ENCODE assay signal across 8 mouse cellular contexts in the genomic region with DNA sequence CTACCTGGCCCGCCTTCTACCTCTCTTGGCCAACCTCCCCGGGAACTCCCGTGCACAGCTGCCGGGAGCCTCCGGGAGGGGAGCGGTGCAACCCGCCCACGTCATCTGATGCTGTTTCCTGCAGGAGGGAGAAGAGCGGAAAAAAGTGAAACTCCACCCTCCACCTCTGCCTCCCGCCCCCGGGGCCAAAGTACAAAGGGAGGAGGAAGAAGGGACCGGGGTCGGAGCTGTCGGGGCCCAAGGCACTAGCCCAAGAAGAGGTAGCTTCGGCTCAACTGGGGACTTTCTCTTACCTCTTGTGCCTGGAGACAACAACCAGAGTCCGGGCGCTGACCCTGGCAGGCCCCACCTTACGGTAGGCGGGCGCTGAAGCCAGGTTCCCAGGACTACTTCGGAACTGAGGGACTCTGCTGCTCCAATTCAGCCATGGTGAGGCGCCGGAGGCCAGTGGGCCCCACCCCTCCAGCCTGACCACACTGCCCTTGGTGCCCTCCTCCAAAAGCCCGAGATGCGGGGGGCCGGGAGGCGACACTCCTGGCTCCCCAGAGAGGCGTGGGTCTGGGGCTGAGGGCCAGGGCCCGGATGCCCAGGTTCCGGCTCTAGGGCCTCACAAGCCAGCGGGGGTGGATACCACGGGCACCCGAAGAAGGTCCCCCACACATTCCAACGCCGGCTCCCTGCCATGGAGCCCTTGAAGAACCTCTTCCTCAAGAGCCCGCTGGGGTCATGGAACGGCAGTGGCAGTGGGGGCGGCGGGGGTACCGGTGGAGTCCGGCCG. TPM values are rescaled to one million over a fixed set of nuclear protein-coding genes. Genes with fewer than 3 reads are reported as not detected.
DNase-seq lines count a peak whose midpoint lies in the region; ATAC-seq and TF ChIP-seq lines count a peak whose summit lies in the region.

No protein-coding gene starts in this region.

- peak; percentile 79; the same call in 1 of the 2 replicates for TF ChIP-seq POLR2A in liver, adult 2 months (IDR thresholded peaks at IDR 0.05; ENCODE audit: extremely low read depth, insufficient read depth, low read length)

- DNase-seq in CD4-positive, CD25-positive, alpha-beta regulatory T cell, adult 2 months (ENCODE audit: low read depth, low spot score): peak; percentile 94
- peak; percentile 54 for DNase-seq in fat pad, adult 2 months (ENCODE audit: extremely low read depth, low read depth, low spot score)
- DNase-seq in liver, adult 2 months (ENCODE audit: extremely low read depth, low read depth, low spot score): peak; percentile 90
- DNase-seq in spleen, postnatal 36 days (ENCODE audit: low spot score in 2 of 2): peak; percentile 93

- WGBS in heart, embryonic 12.5 days: 9% methylated on average over 41 of the region's 42 CpGs
- WGBS in kidney, embryonic 16.5 days: 4% methylated on average over 40 of the region's 42 CpGs
- 2% methylated on average over 42 of the region's 42 CpGs for WGBS in liver, adult 2 months

- H3K4me1 ChIP-seq in brown adipose tissue, adult 24 weeks (ENCODE audit: control insufficient read depth, insufficient read depth, insufficient read length, low read length): peaks cover 4% of the 10 kb centered on the region
- peaks cover 56% of the 10 kb centered on the region for H3K4me1 ChIP-seq in heart, embryonic 12.5 days (replicated peaks)
- H3K4me1 ChIP-seq in kidney, embryonic 16.5 days (ENCODE audit: insufficient read depth, low read length): peaks cover 49% of the 10 kb centered on the region
- peaks cover 22% of the 10 kb centered on the region for H3K4me1 ChIP-seq in liver, adult 2 months (ENCODE audit: control insufficient read depth, insufficient read depth, low read length)

- peaks cover 23% of the 10 kb centered on the region for H3K79me2 ChIP-seq in liver, adult 2 months (ENCODE audit: control insufficient read depth, insufficient read depth, low read length)

- peak; percentile 71 for ATAC-seq in heart, embryonic 12.5 days (ENCODE audit: insufficient number of reproducible peaks, low FRiP score)
- ATAC-seq in kidney, embryonic 16.5 days (ENCODE audit: low FRiP score, low TSS enrichment): peak; percentile 67
- ATAC-seq in monocyte, adult 5-6 weeks (replicated peaks; ENCODE audit: insufficient number of reproducible peaks, low FRiP score, low TSS enrichment, poor library complexity, severe bottlenecking): peak; percentile 46

- peak overlapping the region; percentile 98 for H3K9ac ChIP-seq in heart, embryonic 12.5 days
- peak overlapping the region; percentile 85 for H3K9ac ChIP-seq in kidney, embryonic 16.5 days (replicated peaks; ENCODE audit: low read length)
- peak overlapping the region; percentile 85 for H3K9ac ChIP-seq in liver, adult 2 months (ENCODE audit: low read depth, low read length)

- peak overlapping the region; percentile 93 for H3K27ac ChIP-seq in brown adipose tissue, adult 24 weeks (replicated peaks; ENCODE audit: low read depth, low read length)
- H3K27ac ChIP-seq in heart, embryonic 12.5 days (ENCODE audit: poor library complexity, severe bottlenecking): peak overlapping the region; percentile 87
- H3K27ac ChIP-seq in kidney, embryonic 16.5 days (ENCODE audit: low read length): peak overlapping the region; percentile 98
- peak overlapping the region; percentile 90 for H3K27ac ChIP-seq in liver, adult 2 months (replicated peaks; ENCODE audit: insufficient read depth, low read depth, low read length)

- no peaks in the 10 kb centered on the region for H3K27me3 ChIP-seq in heart, embryonic 12.5 days (replicated peaks)
- no peaks in the 10 kb centered on the region for H3K27me3 ChIP-seq in kidney, embryonic 16.5 days (ENCODE audit: insufficient read depth, low read length)
- no peaks in the 10 kb centered on the region for H3K27me3 ChIP-seq in liver, adult 2 months (ENCODE audit: control insufficient read depth, insufficient read depth, low read length)

- peak overlapping the region; percentile 99 for H3K4me2 ChIP-seq in heart, embryonic 12.5 days
- peak overlapping the region; percentile 98 for H3K4me2 ChIP-seq in kidney, embryonic 16.5 days (replicated peaks; ENCODE audit: low read depth, low read length)

- TF ChIP-seq CTCF in liver, adult 2 months (IDR thresholded peaks at IDR 0.05; ENCODE audit: low read depth, low read length): 0 out of 2 replicates have a peak, but pooled peaks have one; percentile 0

- H3K4me3 ChIP-seq in brown adipose tissue, adult 24 weeks (ENCODE audit: insufficient read depth, low read depth, low read length): peak overlapping the region; percentile 92
- peak overlapping the region; percentile 84 for H3K4me3 ChIP-seq in heart, embryonic 12.5 days
- peak overlapping the region; percentile 89 for H3K4me3 ChIP-seq in kidney, embryonic 16.5 days (ENCODE audit: low read length)
- H3K4me3 ChIP-seq in liver, adult 2 months (ENCODE audit: insufficient read depth, low read depth, low read length): peak overlapping the region; percentile 89

- H3K36me3 ChIP-seq in heart, embryonic 12.5 days: peaks cover 60% of the 10 kb centered on the region
- peaks cover 35% of the 10 kb centered on the region for H3K36me3 ChIP-seq in kidney, embryonic 16.5 days (ENCODE audit: insufficient read depth, low read length)
- no peaks in the 10 kb centered on the region; the same call in 1 of the 2 replicates for H3K36me3 ChIP-seq in liver, adult 2 months (ENCODE audit: control insufficient read depth, insufficient read depth, low read length)

- H3K9me3 ChIP-seq in heart, embryonic 12.5 days (replicated peaks): no peaks in the 10 kb centered on the region
- no peaks in the 10 kb centered on the region for H3K9me3 ChIP-seq in kidney, embryonic 16.5 days (ENCODE audit: low read length)

RNA-seq across cellular contexts. Expression of a gene that starts 1.0 kb away (rescaled TPM):
- 19.6 and 26.2 TPM in 2 replicates for polyA plus RNA-seq in brown adipose tissue, adult 24 weeks (2012; ENCODE audit: insufficient read depth, insufficient read length, missing spikeins)
- polyA plus RNA-seq in heart, embryonic 12.5 days (2016; fragmentation: Nextera tagmentation; extraction: Ambion mirVana): 22.0 and 22.3 TPM in 2 replicates
- 27.0 and 28.1 TPM in 2 replicates for polyA plus RNA-seq in kidney, embryonic 16.5 days (2015; fragmentation: Nextera tagmentation; extraction: Ambion mirVana)
- 7.6 and 14.0 TPM in 2 replicates for total RNA-seq in liver, adult 2 months (2014; rRNA removed)
- 44.8 and 63.8 TPM in 2 replicates for polyA plus RNA-seq in liver, adult 2 months (2012; rRNA removed)
- 13.3 to 41.9 TPM (median 22.3 TPM) in 3 replicates for total RNA-seq in monocyte, adult 5-6 weeks (2017)

RNA-seq across cellular contexts. Expression of a gene that starts 1.2 kb away (rescaled TPM):
- polyA plus RNA-seq in brown adipose tissue, adult 24 weeks (2012; ENCODE audit: insufficient read depth, insufficient read length, missing spikeins): 14.9 and 24.5 TPM in 2 replicates
- polyA plus RNA-seq in heart, embryonic 12.5 days (2016; fragmentation: Nextera tagmentation; extraction: Ambion mirVana): 30.6 and 32.8 TPM in 2 replicates
- polyA plus RNA-seq in kidney, embryonic 16.5 days (2015; fragmentation: Nextera tagmentation; extraction: Ambion mirVana): 41.5 and 43.8 TPM in 2 replicates
- 10.2 and 16.4 TPM in 2 replicates for total RNA-seq in liver, adult 2 months (2014; rRNA removed)
- 46.2 and 53.6 TPM in 2 replicates for polyA plus RNA-seq in liver, adult 2 months (2012; rRNA removed)
- total RNA-seq in monocyte, adult 5-6 weeks (2017): 41.8 to 57.5 TPM (median 46.8 TPM) in 3 replicates

RNA-seq across cellular contexts. Expression of a gene that starts 14.4 kb away (rescaled TPM):
- polyA plus RNA-seq in brown adipose tissue, adult 24 weeks (2012; ENCODE audit: insufficient read depth, insufficient read length, missing spikeins): not detected in 2 replicates
- polyA plus RNA-seq in heart, embryonic 12.5 days (2016; fragmentation: Nextera tagmentation; extraction: Ambion mirVana): 0.17 TPM in 1 of 2 replicates, not detected in the other
- 0.15 and 0.23 TPM in 2 replicates for polyA plus RNA-seq in kidney, embryonic 16.5 days (2015; fragmentation: Nextera tagmentation; extraction: Ambion mirVana)
- not detected in 2 replicates for total RNA-seq in liver, adult 2 months (2014; rRNA removed)
- 0.09 TPM in 1 of 2 replicates, not detected in the other for polyA plus RNA-seq in liver, adult 2 months (2012; rRNA removed)
- total RNA-seq in monocyte, adult 5-6 weeks (2017): 1.3 TPM in 2 of 3 replicates, not detected in the other

RNA-seq across cellular contexts. Expression of a gene that starts 26.2 kb away (rescaled TPM):
- 10.0 and 11.6 TPM in 2 replicates for polyA plus RNA-seq in brown adipose tissue, adult 24 weeks (2012; ENCODE audit: insufficient read depth, insufficient read length, missing spikeins)
- polyA plus RNA-seq in heart, embryonic 12.5 days (2016; fragmentation: Nextera tagmentation; extraction: Ambion mirVana): 25.5 and 28.1 TPM in 2 replicates
- 37.1 and 39.6 TPM in 2 replicates for polyA plus RNA-seq in kidney, embryonic 16.5 days (2015; fragmentation: Nextera tagmentation; extraction: Ambion mirVana)
- 3.4 and 4.4 TPM in 2 replicates for total RNA-seq in liver, adult 2 months (2014; rRNA removed)
- polyA plus RNA-seq in liver, adult 2 months (2012; rRNA removed): 11.8 and 17.9 TPM in 2 replicates
- 83.5 to 149 TPM (median 83.8 TPM) in 3 replicates for total RNA-seq in monocyte, adult 5-6 weeks (2017)

RNA-seq across cellular contexts. Expression of a gene that starts 36.4 kb away (rescaled TPM):
- 45.3 and 47.1 TPM in 2 replicates for polyA plus RNA-seq in brown adipose tissue, adult 24 weeks (2012; ENCODE audit: insufficient read depth, insufficient read length, missing spikeins)
- 121 and 123 TPM in 2 replicates for polyA plus RNA-seq in heart, embryonic 12.5 days (2016; fragmentation: Nextera tagmentation; extraction: Ambion mirVana)
- 19.5 and 25.0 TPM in 2 replicates for polyA plus RNA-seq in kidney, embryonic 16.5 days (2015; fragmentation: Nextera tagmentation; extraction: Ambion mirVana)
- total RNA-seq in liver, adult 2 months (2014; rRNA removed): 5.1 and 5.8 TPM in 2 replicates
- polyA plus RNA-seq in liver, adult 2 months (2012; rRNA removed): 5.3 and 8.3 TPM in 2 replicates
- 141 to 192 TPM (median 174 TPM) in 3 replicates for total RNA-seq in monocyte, adult 5-6 weeks (2017)

Comparison
In these comparisons a context has a peak if more than half of its experiments do, and no peak if none do; other contexts are left out.
1. Peak in every context shown above with its lines: DNase-seq, ATAC-seq, H3K4me3 ChIP-seq and H3K27ac ChIP-seq.